Mouse (Mus musculus): ENCODE measurements around the gene Acat1.
A peak's percentile ranks its signal among the peaks of the same experiment; 100 is the strongest.

Gene Acat1

DNA sequence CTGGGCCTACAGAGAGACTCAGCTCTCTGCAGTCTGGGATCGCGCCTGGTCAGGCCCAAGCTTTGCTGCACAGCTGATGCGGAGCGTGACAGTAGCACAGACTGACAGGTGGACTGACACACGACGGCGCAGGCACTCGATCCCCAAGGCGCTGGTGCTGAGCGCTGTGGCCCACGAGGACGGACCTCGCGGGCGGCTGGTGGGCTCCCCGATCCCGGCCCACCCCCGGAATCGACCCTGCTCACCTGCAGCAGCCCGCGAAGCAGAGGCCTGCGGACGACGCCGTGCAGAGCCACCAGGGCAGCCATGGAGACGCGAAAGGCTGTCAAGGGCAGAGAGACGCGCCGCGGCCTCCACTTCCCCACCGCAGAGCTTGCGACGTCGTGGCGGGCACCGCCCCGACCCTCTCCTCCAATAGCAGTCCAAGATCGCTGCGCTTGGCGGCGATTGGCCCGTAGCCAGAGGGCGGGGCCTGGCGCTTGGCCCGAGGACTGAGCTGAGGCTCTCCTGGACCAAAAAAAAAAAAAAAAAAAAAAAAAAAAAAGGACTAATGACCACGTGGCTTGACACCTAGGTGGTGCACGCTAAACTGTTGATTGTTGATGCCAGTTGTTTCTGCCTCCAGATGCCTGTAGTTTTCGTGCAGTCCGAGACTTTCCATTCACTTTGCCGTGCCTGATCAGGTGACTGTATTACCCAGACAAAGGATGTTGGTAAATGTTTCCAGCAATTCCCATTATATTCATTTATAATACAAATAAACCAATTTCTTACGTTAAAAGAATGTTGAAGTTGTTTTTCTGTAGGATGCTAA, at the start of gene Acat1:
Gene Acat1 (minus strand): TSS at position 415 of the 814 bp plus-strand sequence.
- peak; percentile 85 for DNase-seq (ENCODE audit: low read depth)

DNA sequence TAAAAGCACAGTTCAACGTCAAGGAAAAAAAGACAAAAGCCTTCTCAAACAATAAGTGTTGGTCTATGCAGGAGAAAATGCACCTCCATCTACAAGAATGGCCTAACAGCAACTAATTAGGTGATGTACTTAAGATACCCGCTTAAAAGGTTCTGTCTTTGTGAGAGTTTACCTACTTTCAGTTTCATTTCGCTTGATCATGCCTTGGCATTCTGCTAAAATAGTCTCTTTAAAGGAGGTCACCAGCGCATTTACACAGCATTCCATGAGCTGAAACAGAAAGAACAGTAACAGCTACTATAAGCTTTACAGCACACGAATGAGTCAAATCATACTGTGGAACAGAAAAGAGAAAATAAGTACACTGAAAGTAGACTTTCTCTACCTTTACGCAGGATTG, 24.6 kb upstream of the Acat1 start:
- DNase-seq (ENCODE audit: low read depth) = no peak

DNA sequence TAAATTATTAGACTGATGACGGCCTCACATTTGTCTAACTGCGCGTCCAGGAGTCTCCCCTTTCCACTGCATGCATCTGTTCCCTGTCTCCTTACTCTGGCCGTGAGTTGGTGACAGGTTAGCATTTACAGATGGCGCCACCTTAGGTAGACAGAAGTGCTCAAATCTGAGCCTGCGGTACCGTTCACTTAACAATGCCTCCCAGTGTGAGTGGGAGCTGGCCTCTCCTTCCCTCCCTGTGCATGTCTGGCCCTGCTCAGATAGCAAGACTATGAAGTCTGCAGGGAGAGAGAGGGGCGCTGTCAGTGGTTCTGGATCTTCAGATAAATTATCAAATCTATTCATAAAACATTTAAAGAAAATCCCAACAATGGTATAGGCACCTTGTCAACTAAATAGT, 5.1 kb upstream of the Acat1 start:
- no peak for DNase-seq (ENCODE audit: low read depth)

DNA sequence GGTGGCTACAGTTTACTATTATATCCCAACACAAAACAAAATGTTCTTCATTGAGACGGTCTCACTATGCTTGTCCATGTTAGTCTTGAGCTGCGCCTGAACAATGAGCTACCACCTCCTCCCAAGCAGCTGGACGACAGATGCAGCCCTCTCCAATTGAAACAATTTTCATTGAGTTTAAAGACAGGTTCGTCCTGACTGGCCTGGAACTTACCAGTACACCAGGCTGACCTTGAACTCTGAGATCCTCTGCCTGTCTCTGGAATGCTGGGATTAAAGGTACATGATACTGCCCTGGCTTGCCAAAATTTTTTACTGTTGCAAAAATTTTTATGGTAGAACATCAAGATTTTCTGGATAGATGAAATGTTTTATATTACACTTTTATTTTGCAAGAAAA, 4.1 kb upstream of the Acat1 start:
- no peak for DNase-seq (ENCODE audit: low read depth)

DNA sequence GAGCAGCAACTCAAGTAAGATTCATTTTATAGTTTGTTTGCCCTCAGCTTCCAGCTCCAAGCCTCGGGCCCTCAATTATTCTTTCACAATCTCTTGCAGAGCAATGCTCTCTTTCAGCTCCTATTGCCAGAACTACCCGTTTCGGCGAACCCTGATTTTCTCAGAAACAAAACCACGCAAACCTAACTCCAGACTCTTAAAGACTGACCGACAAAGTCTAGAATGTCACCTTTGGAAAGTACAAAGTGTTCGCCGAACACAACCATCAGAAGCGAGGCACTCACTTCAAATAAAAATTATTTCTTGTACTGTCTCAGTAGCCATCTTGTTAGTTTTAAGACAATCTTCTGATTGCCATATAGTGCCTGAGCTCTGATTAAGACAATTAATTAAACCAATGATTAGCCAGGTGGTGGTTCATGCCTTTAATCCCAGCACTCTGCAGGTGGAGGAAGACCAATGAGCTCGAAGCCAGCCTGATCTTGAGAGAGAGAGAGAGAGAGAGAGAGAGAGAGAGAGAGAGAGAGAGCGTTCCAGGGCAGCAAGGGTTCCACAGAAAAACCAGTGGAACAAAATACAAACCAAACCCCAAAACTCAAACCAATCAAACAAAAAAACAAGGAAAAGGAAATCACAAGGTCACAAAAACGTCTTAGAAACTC, 745 bp downstream of the Acat1 start:
- peak; percentile 11 for DNase-seq (ENCODE audit: low read depth)

DNA sequence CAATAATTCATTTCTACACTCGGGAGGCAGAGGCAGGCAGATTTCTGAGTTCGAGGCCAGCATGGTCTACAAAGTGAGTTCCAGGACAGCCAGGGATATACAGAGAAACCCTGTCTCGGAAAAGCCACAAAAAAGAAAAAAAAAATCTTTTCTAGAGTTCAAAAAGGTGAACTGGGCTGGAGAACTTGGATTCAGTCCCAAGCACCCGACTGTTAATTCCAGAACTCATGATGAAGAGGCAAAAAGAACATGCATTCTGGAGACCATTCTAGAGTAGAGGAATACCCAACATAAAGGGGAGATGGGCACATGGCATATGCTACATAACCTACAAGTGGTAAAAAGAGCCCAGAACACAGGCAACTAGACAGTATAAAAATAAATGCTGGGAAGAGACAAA, 2.4 kb downstream of the Acat1 start:
- DNase-seq (ENCODE audit: low read depth) = no peak

DNA sequence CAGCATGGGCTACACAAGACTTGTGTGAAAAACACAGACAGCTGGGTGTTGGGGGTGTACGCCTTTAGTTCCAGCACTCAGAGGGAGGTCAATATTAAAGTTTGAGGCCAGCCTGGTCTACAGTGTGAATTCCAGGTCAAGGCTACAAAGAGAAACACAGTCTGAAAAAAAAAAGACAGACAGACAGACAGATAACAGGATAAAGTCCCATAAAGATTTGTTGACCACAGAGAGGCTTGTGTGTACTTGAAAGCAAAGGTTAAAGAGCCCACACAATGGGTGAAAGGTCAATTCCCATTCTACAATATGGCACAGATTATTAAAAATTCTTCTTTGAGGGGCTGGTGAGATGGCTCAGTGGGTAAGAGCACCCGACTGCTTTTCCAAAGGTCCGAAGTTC, 3.0 kb downstream of the Acat1 start:
- no peak for DNase-seq (ENCODE audit: low read depth)

DNA sequence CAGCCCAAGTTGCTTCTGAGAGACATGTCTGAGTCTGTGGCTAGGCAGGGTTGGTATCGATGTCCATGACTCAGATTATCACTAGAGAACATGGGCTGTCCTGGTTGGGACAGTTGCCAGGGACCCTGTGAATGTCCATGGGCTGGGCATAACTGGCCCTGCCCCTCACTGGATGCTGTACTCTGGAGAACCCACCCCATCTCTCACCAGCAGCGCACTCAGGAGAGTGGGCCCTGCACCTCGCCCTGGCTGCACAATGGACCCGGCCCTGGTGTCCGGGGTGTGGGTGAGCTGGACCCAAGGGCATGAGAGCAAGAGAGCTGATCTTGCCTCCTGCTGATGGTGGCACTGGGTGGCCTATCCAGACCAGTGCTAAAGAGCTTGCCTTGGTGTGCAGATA, 5.2 kb downstream of the Acat1 start:
- no peak for DNase-seq (ENCODE audit: low read depth)

DNA sequence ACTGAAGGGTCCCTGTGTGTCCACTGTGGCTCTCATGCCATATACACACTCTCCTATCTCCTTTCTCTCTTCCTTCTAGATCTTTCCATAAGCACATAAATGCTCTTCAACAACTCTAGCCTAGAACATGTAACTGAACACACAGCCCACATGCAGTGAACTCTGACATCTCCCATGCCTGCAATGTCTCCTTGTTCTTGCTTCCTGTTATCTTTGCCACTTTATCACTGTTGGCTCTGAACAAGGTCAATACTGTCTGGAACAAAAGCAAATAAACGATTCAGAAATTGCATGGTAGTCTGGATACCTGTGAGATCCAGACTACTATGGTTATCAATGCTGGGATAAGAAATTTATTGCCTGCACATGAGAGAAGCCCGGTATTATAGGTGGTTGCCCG, 6.3 kb downstream of the Acat1 start:
- DNase-seq (ENCODE audit: low read depth) = no peak

DNA sequence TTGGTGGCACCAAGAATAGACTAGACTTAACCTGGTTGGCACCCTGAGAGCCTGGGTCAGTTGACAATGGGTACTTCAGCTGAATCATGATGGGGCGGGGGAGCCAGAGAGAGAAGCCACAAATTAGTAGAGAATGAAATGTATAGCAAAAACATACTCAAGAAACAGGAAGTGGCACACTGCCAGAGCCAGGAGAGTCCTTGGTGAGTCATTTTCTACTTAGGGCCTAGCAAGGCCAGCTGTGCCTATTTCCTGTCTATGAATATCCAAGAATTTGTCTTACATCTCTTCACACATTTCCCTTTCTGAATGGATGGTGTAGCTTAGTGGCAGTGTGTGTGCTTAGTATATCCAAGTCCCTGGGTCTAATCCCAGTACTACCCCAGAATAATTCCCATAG, 6.8 kb downstream of the Acat1 start:
- DNase-seq (ENCODE audit: low read depth) = no peak

DNA sequence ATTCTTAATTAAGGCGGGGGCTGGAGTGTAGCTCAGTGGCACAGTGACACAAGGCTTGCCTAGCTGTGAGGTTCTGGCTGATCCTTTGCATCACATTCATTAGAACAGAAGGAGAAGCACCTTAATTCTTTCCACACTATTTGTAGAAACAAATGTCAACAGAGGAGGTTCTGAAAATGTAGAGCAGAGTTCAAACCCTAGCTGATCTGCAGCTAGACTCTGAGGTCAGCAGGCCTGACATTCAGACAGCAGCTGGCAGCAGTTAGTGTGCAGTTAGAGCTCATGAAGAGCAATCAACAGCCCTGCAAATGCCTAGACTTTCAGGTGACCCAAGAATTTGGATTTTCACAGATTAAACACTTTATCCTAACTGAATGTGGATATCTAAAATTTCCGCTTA, 8.6 kb downstream of the Acat1 start:
- no peak for DNase-seq (ENCODE audit: low read depth)

DNA sequence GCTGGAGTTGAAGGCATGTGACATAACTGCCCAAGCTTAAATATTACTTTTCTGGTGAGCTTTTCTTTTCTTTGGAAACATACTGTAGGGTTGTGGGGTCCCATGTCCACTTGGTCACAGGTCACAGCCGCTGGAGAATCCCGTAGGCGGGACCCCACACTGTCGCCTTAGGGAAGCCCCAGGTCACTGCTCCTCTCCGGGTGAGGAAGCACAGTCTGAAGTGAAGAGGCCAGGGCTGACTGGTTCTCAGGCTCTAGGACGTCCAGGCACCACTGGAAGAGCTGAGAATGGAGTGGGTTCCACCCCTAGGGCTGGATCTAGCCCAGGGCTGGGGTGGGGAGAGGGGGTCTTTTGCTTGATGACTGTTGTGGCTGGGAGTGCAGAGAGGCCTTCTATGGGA, 11.6 kb downstream of the Acat1 start:
- no peak for DNase-seq (ENCODE audit: low read depth)

DNA sequence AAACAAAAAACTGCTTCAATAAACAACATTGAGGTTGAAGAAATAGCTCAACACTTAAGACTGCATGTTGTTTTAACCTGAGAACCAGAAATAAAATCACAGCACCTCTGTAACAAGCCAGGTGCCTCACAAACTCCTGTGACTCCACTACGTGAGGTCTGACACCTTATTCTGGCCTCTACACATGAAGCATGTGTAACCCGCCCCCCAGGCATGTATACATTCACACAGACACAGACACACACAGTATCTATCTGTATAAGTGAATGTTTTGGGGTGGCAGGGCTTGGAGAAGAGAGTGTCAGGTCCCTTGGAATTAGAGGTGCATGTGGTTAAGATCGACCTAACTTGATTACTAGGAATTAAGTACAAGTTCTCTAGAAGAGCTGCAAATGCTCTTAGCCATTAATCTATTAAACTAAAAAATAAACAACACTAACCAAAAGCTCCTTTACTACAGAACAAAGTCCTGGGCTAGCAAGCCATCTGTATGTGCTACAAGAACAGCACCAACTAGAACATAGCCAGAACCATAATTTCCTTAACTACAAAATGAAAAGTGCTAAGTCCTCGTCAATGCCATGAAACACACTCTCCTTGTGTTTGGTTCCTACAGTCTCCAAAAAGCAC, 13.1 kb downstream of the Acat1 start:
- no peak for DNase-seq (ENCODE audit: low read depth)

DNA sequence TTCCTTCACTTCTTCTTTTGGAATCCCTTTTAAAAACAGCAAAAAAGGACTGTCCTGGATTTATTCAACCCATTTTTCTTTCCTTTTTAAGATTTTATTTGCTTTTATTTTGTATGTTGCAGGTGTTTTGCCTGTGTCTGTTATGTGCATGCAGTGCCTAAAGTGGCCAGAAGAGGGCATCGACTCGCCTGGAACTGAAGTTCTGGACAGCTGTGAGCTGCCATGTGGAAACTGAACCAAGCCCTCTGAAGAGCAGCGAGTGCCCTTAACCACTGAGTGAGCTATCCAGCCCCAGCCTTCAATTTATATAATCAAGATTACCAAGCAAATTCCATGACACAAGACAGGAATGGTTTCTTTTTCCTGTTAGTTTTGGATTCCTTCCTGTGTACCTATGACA, 15.4 kb downstream of the Acat1 start:
- DNase-seq (ENCODE audit: low read depth) = peak; percentile 28

DNA sequence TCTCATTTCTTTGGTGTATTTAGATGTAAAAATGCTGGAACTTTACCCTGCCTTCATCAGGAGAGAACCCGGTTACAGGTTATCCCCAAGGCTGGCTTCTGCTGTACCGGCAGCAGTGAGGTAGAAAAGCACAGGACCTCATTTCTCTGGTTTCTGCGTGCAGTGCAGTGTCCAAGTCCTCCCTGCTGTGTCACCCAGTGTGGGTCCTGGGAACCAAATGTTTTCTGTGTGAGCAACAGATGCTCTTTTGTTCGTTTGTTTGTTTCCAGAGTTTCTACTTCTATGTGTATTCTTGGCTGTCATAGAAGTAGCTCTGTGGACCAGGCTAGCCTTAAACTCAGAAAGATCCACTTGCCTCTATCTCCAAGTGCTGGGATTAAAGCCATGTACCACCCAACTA, 28.3 kb downstream of the Acat1 start:
- no peak for DNase-seq (ENCODE audit: low read depth)

DNA sequence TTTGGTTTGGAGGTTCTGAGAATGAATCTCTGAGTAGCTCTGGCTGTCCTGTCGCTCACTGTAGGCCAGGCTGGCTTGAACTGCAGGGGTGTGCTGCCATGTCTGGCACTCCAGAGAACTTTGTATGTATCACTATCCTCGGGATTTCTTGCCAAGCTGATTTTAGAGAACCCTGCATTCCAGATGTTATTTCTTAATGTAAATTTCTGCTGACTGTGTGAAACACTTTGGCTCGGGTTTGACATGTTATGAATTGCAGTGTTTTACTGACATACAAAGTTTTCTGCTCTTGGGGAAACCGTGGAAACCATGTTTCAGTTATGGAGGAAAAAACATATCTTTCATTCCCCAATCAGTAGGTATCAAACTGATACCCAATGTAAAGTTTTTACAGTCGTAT, 34.5 kb downstream of the Acat1 start:
- DNase-seq (ENCODE audit: low read depth) = no peak

DNA sequence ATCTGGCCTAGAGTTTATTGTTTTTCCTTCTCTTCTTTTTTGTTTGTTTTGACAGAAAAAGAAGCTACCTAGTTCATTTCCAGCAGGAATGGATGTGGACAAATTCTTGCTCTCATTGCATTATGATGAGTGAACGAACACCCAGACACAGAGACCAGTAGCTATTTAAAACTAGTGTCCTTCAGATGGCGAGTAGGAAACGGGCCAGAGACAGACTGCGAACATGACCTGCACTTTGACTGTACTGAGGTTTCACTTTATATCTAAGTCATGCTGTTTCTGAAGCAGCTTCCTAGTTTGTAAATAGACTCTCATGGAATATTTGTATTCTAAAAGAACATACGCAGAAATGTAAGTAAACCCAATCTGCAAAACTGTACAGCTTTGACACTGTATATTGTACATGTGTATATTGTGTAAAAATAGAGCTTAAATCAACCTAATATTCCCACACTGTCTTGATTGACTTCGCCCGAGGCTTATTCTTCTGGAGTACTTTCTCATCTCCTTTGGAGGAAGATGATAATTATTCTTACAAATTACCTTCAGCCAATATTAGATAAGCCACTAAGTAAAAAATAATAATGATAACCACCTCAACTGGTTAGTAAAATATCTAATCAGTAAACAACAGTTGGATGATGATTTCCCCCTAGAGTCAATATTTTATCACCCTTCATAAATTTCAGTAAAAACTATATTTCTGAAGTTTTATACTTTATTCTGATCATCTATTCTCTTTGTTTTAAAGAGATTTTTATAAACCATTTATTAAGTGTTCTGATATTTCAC, 37.5 kb downstream of the Acat1 start:
- no peak for DNase-seq (ENCODE audit: low read depth)

DNA sequence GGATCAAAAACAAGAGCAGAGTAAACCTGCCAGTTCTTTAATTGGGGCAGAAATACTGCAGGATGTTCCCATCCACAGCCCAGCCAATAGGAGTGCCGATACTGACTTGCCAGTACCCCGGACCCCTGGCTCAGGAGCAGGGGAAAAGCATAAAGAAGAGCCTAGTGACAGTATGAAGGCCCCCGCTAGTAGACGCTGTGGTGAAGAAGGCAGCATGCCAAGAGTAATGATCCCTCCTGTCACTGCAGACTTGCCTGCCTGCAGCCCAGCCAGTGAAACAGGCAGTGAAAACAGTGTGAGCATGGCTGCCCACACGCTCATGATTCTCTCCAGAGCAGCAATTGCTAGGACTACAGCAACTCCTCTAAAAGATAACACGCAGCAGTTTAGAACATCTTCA, 39.5 kb downstream of the Acat1 start:
- no peak for DNase-seq (ENCODE audit: low read depth)

DNA sequence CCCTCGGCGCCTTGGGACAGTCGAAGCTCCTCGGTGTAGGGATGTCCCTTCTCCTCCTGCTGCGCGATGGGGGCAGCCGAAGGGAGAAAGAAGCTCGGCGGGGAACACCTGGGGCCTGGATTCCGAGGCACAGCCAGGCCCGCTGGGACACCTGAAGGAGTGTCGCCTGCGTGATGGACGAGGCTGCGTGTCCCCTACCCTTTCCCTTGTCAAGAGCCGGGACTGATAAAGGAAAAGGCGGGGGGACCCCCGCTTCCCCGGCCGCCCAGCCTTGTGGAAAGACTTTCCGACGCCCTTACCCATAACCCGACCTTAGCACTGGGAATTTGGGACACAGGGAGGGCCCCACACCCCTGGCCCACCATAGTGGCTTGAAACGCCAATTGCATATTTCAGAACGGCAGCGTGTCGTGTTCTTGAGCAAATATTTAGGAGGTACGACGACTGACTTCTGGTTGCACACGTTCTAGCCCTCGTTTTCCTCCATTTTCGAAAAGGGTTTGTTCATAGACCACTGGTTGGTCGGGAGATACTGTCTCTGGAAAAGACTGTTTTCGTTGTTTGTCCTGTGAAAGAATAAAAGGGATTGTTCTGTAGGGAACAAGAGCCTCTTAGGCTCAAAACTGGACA, 72.7 kb downstream of the Acat1 start:
- DNase-seq (ENCODE audit: low read depth) = no peak

DNA sequence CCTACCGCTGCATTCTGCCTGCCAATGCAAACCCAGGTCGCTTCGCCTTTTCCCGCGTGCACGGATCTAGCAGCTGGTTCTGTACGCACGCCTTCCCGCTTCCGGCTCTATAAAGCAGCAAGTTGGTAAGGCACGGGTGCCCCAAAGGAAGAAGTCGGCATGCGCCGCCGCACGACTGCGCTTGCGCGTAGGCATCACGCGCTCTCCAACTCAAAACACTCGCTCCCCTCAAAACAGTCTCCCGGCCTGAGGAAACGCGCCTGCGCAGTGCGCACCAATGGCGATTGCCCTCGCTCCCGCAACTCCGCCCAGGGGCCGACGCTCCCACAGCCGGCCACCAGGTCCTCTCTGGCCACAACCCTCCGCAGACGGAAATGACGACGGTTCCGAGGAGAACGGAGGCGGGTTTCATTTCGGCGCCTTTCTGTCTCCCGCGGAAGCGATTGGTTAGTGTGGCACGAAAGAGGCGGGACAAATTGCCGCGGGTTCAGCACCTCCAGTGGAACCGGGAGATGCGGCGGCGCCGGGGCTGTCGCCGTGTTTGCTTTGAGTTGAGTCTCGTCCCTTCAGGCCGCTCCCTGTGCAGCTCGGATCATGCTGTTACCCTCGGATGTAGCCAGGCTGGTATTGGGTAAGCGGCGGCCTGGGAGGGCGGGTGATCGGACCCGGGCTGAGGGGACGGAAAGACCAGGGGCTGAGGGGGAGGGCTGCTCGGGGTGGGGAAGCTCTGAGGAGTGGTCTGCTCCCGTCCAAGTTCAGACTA, 73.4 kb downstream of the Acat1 start, which contains the start of the genes Atm and Npat:
Gene Atm (minus strand): TSS at position 183 of the 763 bp plus-strand sequence.
Gene Npat (plus strand): TSS at position 490 of the 763 bp plus-strand sequence.
- peak; percentile 100 for DNase-seq (ENCODE audit: low read depth)
